Comparison of ENCODE assay signal across 8 mouse cellular contexts in the genomic region with DNA sequence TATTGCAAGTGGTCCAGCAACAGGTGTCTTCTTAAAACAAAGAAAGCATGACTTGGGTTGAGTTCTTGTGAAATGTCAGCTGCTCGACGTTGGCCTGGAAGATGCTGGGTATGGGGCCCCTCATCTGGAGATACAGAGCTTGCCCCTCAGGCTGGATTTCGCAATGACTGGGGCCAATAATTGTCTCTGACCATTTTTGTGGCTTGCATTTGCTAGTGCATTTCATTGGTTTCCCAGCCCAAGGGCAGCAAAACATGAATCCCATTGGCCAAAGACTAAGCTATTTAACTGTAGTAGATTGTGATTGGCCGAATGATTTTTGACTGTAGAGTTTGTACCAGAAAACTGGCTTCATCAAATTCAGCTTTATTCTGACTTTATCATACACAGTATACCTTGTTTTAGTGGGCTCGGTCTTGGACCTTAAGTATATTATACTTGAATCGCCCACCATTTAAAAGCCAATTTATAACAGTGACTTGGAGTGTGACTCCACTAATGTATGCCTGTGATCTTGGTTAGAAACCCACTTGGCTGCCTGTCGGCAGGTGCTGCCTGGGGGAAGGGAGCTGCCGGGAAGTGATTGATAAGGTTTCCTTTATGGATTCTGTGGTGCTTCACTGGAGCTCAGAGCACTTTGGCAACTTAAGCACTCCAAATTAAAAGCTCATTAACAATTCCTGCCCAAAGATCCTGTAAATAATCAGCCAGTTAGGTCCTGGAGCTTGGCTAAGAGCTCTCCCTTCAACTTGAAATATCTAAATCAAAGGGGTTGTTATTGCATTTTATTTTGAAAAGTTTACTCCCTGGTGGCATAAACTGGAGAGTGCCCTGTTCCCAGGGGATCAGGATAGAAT. TPM values are rescaled to one million over a fixed set of nuclear protein-coding genes. Genes with fewer than 3 reads are reported as not detected.
DNase-seq lines count a peak whose midpoint lies in the region; ATAC-seq and TF ChIP-seq lines count a peak whose summit lies in the region.

No protein-coding gene starts in this region.

- no peaks in the 10 kb centered on the region for H3K9me3 ChIP-seq in lung, embryonic 15.5 days
- no peaks in the 10 kb centered on the region for H3K9me3 ChIP-seq in kidney, postnatal 0 days (replicated peaks; ENCODE audit: low read length)

- TF ChIP-seq CTCF in kidney, postnatal 0 days (IDR thresholded peaks at IDR 0.05; ENCODE audit: low read depth), result no peak

- ATAC-seq in lung, embryonic 15.5 days (ENCODE audit: borderline replicate concordance, extremely low read depth, low FRiP score, low TSS enrichment), result no peak
- no peak for ATAC-seq in kidney, postnatal 0 days (replicated peaks; ENCODE audit: low FRiP score, low read depth)
- no peak for ATAC-seq in inflammation-experienced regulatory T-cells, adult 6 months

- H3K4me2 ChIP-seq in lung, embryonic 15.5 days, result peak overlapping the region; percentile 81
- H3K4me2 ChIP-seq in kidney, postnatal 0 days (ENCODE audit: low read length), result peak overlapping the region; percentile 92
- H3K4me2 ChIP-seq in myocyte (ENCODE audit: low read depth), result peak overlapping the region; percentile 81

- peak overlapping the region; percentile 88; the same call in 1 of the 2 replicates for H3K9ac ChIP-seq in lung, embryonic 15.5 days
- peak overlapping the region; percentile 85; the same call in 1 of the 2 replicates for H3K9ac ChIP-seq in kidney, postnatal 0 days (ENCODE audit: low read depth, low read length)

- peak overlapping the region; percentile 56 for H3ac ChIP-seq in myocyte (ENCODE audit: control insufficient read depth, insufficient read length)

- H3K27ac ChIP-seq in lung, embryonic 15.5 days, result no peak overlapping the region
- H3K27ac ChIP-seq in kidney, postnatal 0 days, result peak overlapping the region; percentile 70; the same call in 1 of the 2 replicates

- 28% methylated on average over 8 of the region's 8 CpGs for WGBS in lung, embryonic 15.5 days
- WGBS in kidney, postnatal 0 days, result 45% methylated on average over 8 of the region's 8 CpGs

- no peaks in the 10 kb centered on the region for H3K36me3 ChIP-seq in lung, embryonic 15.5 days
- no peaks in the 10 kb centered on the region for H3K36me3 ChIP-seq in kidney, postnatal 0 days (ENCODE audit: insufficient read depth, low read length)
- no peaks in the 10 kb centered on the region for H3K36me3 ChIP-seq in myocyte (ENCODE audit: control insufficient read depth, insufficient read depth)

- H3K27me3 ChIP-seq in lung, embryonic 15.5 days, result no peaks in the 10 kb centered on the region
- H3K27me3 ChIP-seq in kidney, postnatal 0 days (ENCODE audit: insufficient read depth, low read length), result no peaks in the 10 kb centered on the region
- H3K27me3 ChIP-seq in myocyte (ENCODE audit: control insufficient read depth, insufficient read depth, insufficient read length), result no peaks in the 10 kb centered on the region

- H3K79me2 ChIP-seq in myocyte (ENCODE audit: control insufficient read depth, insufficient read depth), result peaks cover 49% of the 10 kb centered on the region

- no peak for TF ChIP-seq POLR2A in myocyte (IDR thresholded peaks at IDR 0.05; ENCODE audit: insufficient read length, low read depth)

- peak overlapping the region; percentile 85 for H3K4me3 ChIP-seq in lung, embryonic 15.5 days
- H3K4me3 ChIP-seq in kidney, postnatal 0 days (replicated peaks; ENCODE audit: low read depth, low read length), result peak overlapping the region; percentile 92
- H3K4me3 ChIP-seq in myocyte, result peak overlapping the region; percentile 42

- DNase-seq in lung, adult 18-20 months, result no peak
- peak; percentile 44 for DNase-seq in fibroblast of lung, adult 2 months (ENCODE audit: low read depth)
- peak; percentile 33 for DNase-seq in kidney, postnatal 0 days (ENCODE audit: low spot score)
- DNase-seq in embryo, embryonic 10.5 days (ENCODE audit: low spot score), result no peak
- no peak for DNase-seq in frontal cortex, postnatal 10 days (ENCODE audit: low spot score in 2 of 2)

- peaks cover 22% of the 10 kb centered on the region for H3K4me1 ChIP-seq in lung, embryonic 15.5 days
- H3K4me1 ChIP-seq in kidney, postnatal 0 days (replicated peaks; ENCODE audit: insufficient read depth, low read length), result peaks cover 16% of the 10 kb centered on the region

TF ChIP-seq in myocyte, 11 proteins besides CTCF, POLR2A, EP300 and RAD21:
- TF ChIP-seq MAX (IDR thresholded peaks at IDR 0.05; ENCODE audit: low read depth) (no peak), TCF12 (IDR thresholded peaks at IDR 0.05; ENCODE audit: insufficient read depth, poor library complexity, severe bottlenecking) (no peak), E2F4 (IDR thresholded peaks at IDR 0.05; ENCODE audit: insufficient read depth) (no peak), USF1 (IDR thresholded peaks at IDR 0.05; ENCODE audit: low read depth) (no peak), MYOG (IDR thresholded peaks at IDR 0.05; ENCODE audit: control insufficient read depth in 1 of 3, insufficient read depth in 1 of 3, insufficient read length in 2 of 3, low read depth in 2 of 3) (no peak), TCF3 (IDR thresholded peaks at IDR 0.05; ENCODE audit: insufficient read length, low read depth) (no peak), REST (IDR thresholded peaks at IDR 0.05; ENCODE audit: insufficient read depth, insufficient read length) (no peak), MYOD1 (IDR thresholded peaks at IDR 0.05; ENCODE audit: control insufficient read depth in 1 of 3, insufficient read length in 2 of 3, low read depth in 2 of 3) (no peak), CEBPB (IDR thresholded peaks at IDR 0.05; ENCODE audit: insufficient read depth, poor library complexity, severe bottlenecking) (peak; percentile 85)

RNA-seq across cellular contexts. Expression of gene Eri3, which starts 1.2 kb away (rescaled TPM):
- polyA plus RNA-seq in lung, embryonic 15.5 days (2015; fragmentation: Nextera tagmentation; extraction: Ambion mirVana), result 156 and 157 TPM in 2 replicates
- 114 and 127 TPM in 2 replicates for polyA plus RNA-seq in kidney, postnatal 0 days (2015; fragmentation: Nextera tagmentation; extraction: Ambion mirVana)
- polyA plus RNA-seq in myocyte (2012; fragmentation: generic; extraction: Trizol), result 97.2 TPM
- 10 to 100 TPM; 37.3 to 65.3 (median 61.9) TPM for polyA plus RNA-seq in inflammation-experienced regulatory T-cells, adult 6 months (2017; shearing (Covaris generic))

RNA-seq across cellular contexts. Expression of gene Rnf220, which starts 54.5 kb away (rescaled TPM):
- 70.1 and 73.3 TPM in 2 replicates for polyA plus RNA-seq in lung, embryonic 15.5 days (2015; fragmentation: Nextera tagmentation; extraction: Ambion mirVana)
- 60.8 and 62.1 TPM in 2 replicates for polyA plus RNA-seq in kidney, postnatal 0 days (2015; fragmentation: Nextera tagmentation; extraction: Ambion mirVana)
- 60.4 TPM for polyA plus RNA-seq in myocyte (2012; fragmentation: generic; extraction: Trizol)
- 10 to 100 TPM; 11.0 to 25.6 (median 21.9) TPM for polyA plus RNA-seq in inflammation-experienced regulatory T-cells, adult 6 months (2017; shearing (Covaris generic))

Comparison
In these comparisons a context has a peak if more than half of its experiments do, and no peak if none do; other contexts are left out.
1. H3K4me3 ChIP-seq: peak in every context shown above with its lines; median percentile 92 in kidney, postnatal 0 days; 85 in lung, embryonic 15.5 days; 42 in myocyte.
2. DNase-seq: peak in fibroblast of lung, adult 2 months (single experiment) and kidney, postnatal 0 days (single experiment); none in lung, adult 18-20 months (0 of 2), embryo, embryonic 10.5 days (single experiment) and frontal cortex, postnatal 10 days (0 of 2).
3. Peak in every context shown above with its lines, with median percentiles within 50 percentile points of each other: H3K4me2 ChIP-seq.